Mouse (Mus musculus) neural tube, embryonic 15.5 days (tissue): ENCODE results near the gene Olfml2a. TPM values are rescaled to one million over a fixed set of nuclear protein-coding genes. Genes with fewer than 3 reads are reported as not detected.

Source experiments
- ATAC-seq: fragments of 200-750 bp; cut with Nextera tagmentation; 2 replicates; pipeline ENCODE4 v1.8.0; 2017; ENCODE audit warnings: mild to moderate bottlenecking, moderate TSS enrichment, moderate library complexity; ENCODE audit not compliant: low FRiP score
- H3K27ac ChIP-seq: fragments of 300-500 bp; sonication (generic); replicated peaks from 2 replicates; pipeline ENCODE4 v1.5.1; 2015; ENCODE audit warnings: mild to moderate bottlenecking, inconsistent platforms
- H3K27me3 ChIP-seq: fragments of 300-500 bp; sonication (generic); replicated peaks from 2 replicates; pipeline ENCODE4 v1.6.1; 2015; ENCODE audit warnings: inconsistent platforms
- H3K36me3 ChIP-seq: fragments of 300-500 bp; sonication (generic); 2 replicates; pipeline ENCODE4 v1.6.1; 2015; ENCODE audit warnings: inconsistent platforms
- H3K4me1 ChIP-seq: fragments of 300-500 bp; sonication (generic); 2 replicates; pipeline ENCODE4 v1.6.1; 2015; ENCODE audit warnings: inconsistent platforms
- H3K4me2 ChIP-seq: fragments of 300-500 bp; sonication (generic); 2 replicates; pipeline ENCODE4 v1.6.1; 2015; ENCODE audit warnings: inconsistent platforms, mild to moderate bottlenecking, moderate library complexity
- H3K4me3 ChIP-seq: fragments of 300-500 bp; sonication (generic); replicated peaks from 2 replicates; pipeline ENCODE4 v1.5.1; 2015; ENCODE audit warnings: mild to moderate bottlenecking, inconsistent platforms
- H3K9ac ChIP-seq: fragments of 300-500 bp; sonication (generic); replicated peaks from 2 replicates; pipeline ENCODE4 v1.6.1; 2015; ENCODE audit warnings: mild to moderate bottlenecking, inconsistent platforms
- H3K9me3 ChIP-seq: fragments of 300-500 bp; sonication (generic); replicated peaks from 2 replicates; pipeline ENCODE4 v1.6.1; 2016; ENCODE audit warnings: inconsistent platforms
- WGBS: fragments of 180-500 bp; shearing (Covaris S2); methylation state at CpG from one replicate; pipeline ENCODE4 v1.1.7; 2015; ENCODE audit warnings: mixed read lengths; 5-methylcytosine and 5-hydroxymethylcytosine counted together
- polyA plus RNA-seq: library from polyadenylated mRNA; unstranded; fragments of >200 nt; fragmentation: Nextera tagmentation; extraction: Ambion mirVana; gene quantifications from 2 replicates; pipeline ENCODE4 v1.2.1, GENCODE M21; 2015

The Olfml2a gene
- polyA plus RNA-seq, 1 experiment from 2014 or later = 7.1 TPM

- Histone ChIP-seq H3K4me1 (0 out of 2 replicates have a peak, but pooled peaks cover 3% of the 10 kb centered on the region), H3K9me3 (no peaks in the 10 kb centered on the region), H3K27ac (no peak overlapping the region), H3K4me2 (no peak overlapping the region), H3K27me3 (no peaks in the 10 kb centered on the region; the same call in 1 of the 2 replicates), H3K36me3 (no peaks in the 10 kb centered on the region), H3K9ac (no peak overlapping the region), H3K4me3 (no peak overlapping the region)
- ATAC-seq = no peak
- WGBS = 84% methylated on average over 4 of the region's 4 CpGs
Measured at GRCm38 (mm10) chr2:38992004-38992403, 60.2 kb downstream of the Olfml2a start.

GRCm38 (mm10) chr2:38992452-38992851 is 60.7 kb downstream of the Olfml2a start:
- Histone ChIP-seq H3K36me3 (no peaks in the 10 kb centered on the region), H3K4me2 (no peak overlapping the region), H3K9ac (no peak overlapping the region), H3K4me3 (no peak overlapping the region), H3K4me1 (peaks cover 3% of the 10 kb centered on the region; the same call in 1 of the 2 replicates), H3K27ac (no peak overlapping the region), H3K27me3 (no peaks in the 10 kb centered on the region; the same call in 1 of the 2 replicates), H3K9me3 (no peaks in the 10 kb centered on the region)
- ATAC-seq = no peak
- WGBS = 45% methylated on average over 4 of the region's 4 CpGs

- Histone ChIP-seq H3K9me3 (no peaks in the 10 kb centered on the region), H3K4me3 (peak within 1 kb of the TSS; percentile 42), H3K4me1 (peaks cover 16% of the 10 kb centered on the region), H3K9ac (peak within 1 kb of the TSS; percentile 50), H3K27me3 (no peaks in the 10 kb centered on the region; the same call in 1 of the 2 replicates), H3K36me3 (peaks cover 33% of the 10 kb centered on the region), H3K4me2 (peak within 1 kb of the TSS; percentile 59), H3K27ac (no peak within 1 kb of the TSS; the same call in 1 of the 2 replicates)
- 15% methylated on average over 33 of the region's 33 CpGs for WGBS
- peak; percentile 91 for ATAC-seq
Measured at GRCm38 (mm10) chr2:38997386-38998374, 65.9 kb downstream of the Olfml2a start, which contains the start of gene Wdr38. Wdr38 (plus strand) TSS chr2:38997476.

GRCm38 (mm10) chr2:38999381-38999780 is 67.6 kb downstream of the Olfml2a start:
- H3K4me2 ChIP-seq = no peak overlapping the region
- no peak overlapping the region for H3K9ac ChIP-seq
- peaks cover 33% of the 10 kb centered on the region for H3K4me1 ChIP-seq
- H3K27me3 ChIP-seq = no peaks in the 10 kb centered on the region; the same call in 1 of the 2 replicates
- H3K36me3 ChIP-seq = peaks cover 43% of the 10 kb centered on the region
- H3K27ac ChIP-seq = no peak overlapping the region
- H3K4me3 ChIP-seq = no peak overlapping the region
- no peaks in the 10 kb centered on the region for H3K9me3 ChIP-seq
- no peak for ATAC-seq
- WGBS = 62% methylated on average over 4 of the region's 4 CpGs

- Histone ChIP-seq H3K4me3 (no peak overlapping the region), H3K4me1 (peaks cover 33% of the 10 kb centered on the region), H3K4me2 (no peak overlapping the region), H3K27ac (no peak overlapping the region), H3K9me3 (no peaks in the 10 kb centered on the region), H3K27me3 (no peaks in the 10 kb centered on the region; the same call in 1 of the 2 replicates), H3K9ac (no peak overlapping the region), H3K36me3 (peaks cover 43% of the 10 kb centered on the region)
- no peak for ATAC-seq
- WGBS = 69% methylated on average over 8 of the region's 8 CpGs
Measured at GRCm38 (mm10) chr2:38999910-39000586, 68.3 kb downstream of the Olfml2a start.

GRCm38 (mm10) chr2:39000587-39000919 is 68.8 kb downstream of the Olfml2a start:
- Histone ChIP-seq H3K9ac (no peak overlapping the region), H3K27me3 (no peaks in the 10 kb centered on the region; the same call in 1 of the 2 replicates), H3K9me3 (no peaks in the 10 kb centered on the region), H3K36me3 (peaks cover 43% of the 10 kb centered on the region), H3K4me1 (peaks cover 33% of the 10 kb centered on the region), H3K27ac (no peak overlapping the region), H3K4me2 (no peak overlapping the region), H3K4me3 (no peak overlapping the region)
- no peak for ATAC-seq
- WGBS = 92% methylated on average over 4 of the region's 4 CpGs

- no peak for ATAC-seq
- WGBS = 84% methylated on average over 3 of the region's 3 CpGs
- Histone ChIP-seq H3K27ac (no peak overlapping the region), H3K9me3 (no peaks in the 10 kb centered on the region), H3K36me3 (peaks cover 43% of the 10 kb centered on the region), H3K4me1 (peaks cover 45% of the 10 kb centered on the region), H3K27me3 (no peaks in the 10 kb centered on the region; the same call in 1 of the 2 replicates), H3K4me2 (no peak overlapping the region), H3K9ac (no peak overlapping the region), H3K4me3 (no peak overlapping the region)
Measured at GRCm38 (mm10) chr2:39001866-39002265, 70.1 kb downstream of the Olfml2a start.

- Histone ChIP-seq H3K4me1 (peaks cover 46% of the 10 kb centered on the region), H3K4me3 (peak overlapping the region; percentile 84), H3K4me2 (peak overlapping the region; percentile 83), H3K27ac (no peak overlapping the region), H3K27me3 (no peaks in the 10 kb centered on the region), H3K9me3 (no peaks in the 10 kb centered on the region), H3K9ac (peak overlapping the region; percentile 88; the same call in 1 of the 2 replicates), H3K36me3 (peaks cover 43% of the 10 kb centered on the region)
- no peak for ATAC-seq
- WGBS = 50% methylated on average over 8 of the region's 8 CpGs
Measured at GRCm38 (mm10) chr2:39003106-39003505, 71.3 kb downstream of the Olfml2a start.

GRCm38 (mm10) chr2:39003512-39003911 is 71.7 kb downstream of the Olfml2a start:
- Histone ChIP-seq H3K9me3 (no peaks in the 10 kb centered on the region), H3K4me2 (peak overlapping the region; percentile 83), H3K27ac (no peak overlapping the region), H3K9ac (peak overlapping the region; percentile 88), H3K27me3 (no peaks in the 10 kb centered on the region), H3K4me1 (peaks cover 43% of the 10 kb centered on the region), H3K36me3 (peaks cover 43% of the 10 kb centered on the region), H3K4me3 (peak overlapping the region; percentile 84)
- no peak for ATAC-seq
- WGBS = 74% methylated on average over 5 of the region's 5 CpGs

GRCm38 (mm10) chr2:39004372-39004771 is 72.6 kb downstream of the Olfml2a start:
- Histone ChIP-seq H3K27ac (peak overlapping the region; percentile 88), H3K9ac (peak overlapping the region; percentile 88), H3K4me1 (peaks cover 52% of the 10 kb centered on the region), H3K4me2 (peak overlapping the region; percentile 83), H3K9me3 (no peaks in the 10 kb centered on the region), H3K36me3 (peaks cover 40% of the 10 kb centered on the region), H3K4me3 (peak overlapping the region; percentile 84), H3K27me3 (no peaks in the 10 kb centered on the region)
- 0% methylated on average over 11 of the region's 11 CpGs for WGBS
- ATAC-seq = no peak

GRCm38 (mm10) chr2:39004880-39005435 is 73.2 kb downstream of the Olfml2a start, which contains the start of gene Arpc5l:
Arpc5l (plus strand) TSS chr2:39005348.
- under 1% methylated on average over 58 of the region's 58 CpGs for WGBS
- peak; percentile 86 for ATAC-seq
- Histone ChIP-seq H3K9ac (peak within 1 kb of the TSS; percentile 88), H3K4me1 (peaks cover 56% of the 10 kb centered on the region), H3K9me3 (no peaks in the 10 kb centered on the region), H3K36me3 (peaks cover 36% of the 10 kb centered on the region), H3K27ac (peak within 1 kb of the TSS; percentile 88), H3K4me3 (peak within 1 kb of the TSS; percentile 84), H3K4me2 (peak within 1 kb of the TSS; percentile 83), H3K27me3 (no peaks in the 10 kb centered on the region)
